Mouse (Mus musculus) liver, embryonic 14.5 days (tissue): ENCODE data around the gene Gm45140.

Experiments used
- CTCF ChIP-seq: IDR thresholded peaks from 2 replicates; pipeline ENCODE4 v1.5.1; 2016; ENCODE audit warnings: antibody characterized with exemption, low read depth, control low read depth
- EP300 ChIP-seq: IDR thresholded peaks from 2 replicates; pipeline ENCODE4 v1.6.1; 2016; ENCODE audit warnings: antibody characterized with exemption, low read depth

DNA sequence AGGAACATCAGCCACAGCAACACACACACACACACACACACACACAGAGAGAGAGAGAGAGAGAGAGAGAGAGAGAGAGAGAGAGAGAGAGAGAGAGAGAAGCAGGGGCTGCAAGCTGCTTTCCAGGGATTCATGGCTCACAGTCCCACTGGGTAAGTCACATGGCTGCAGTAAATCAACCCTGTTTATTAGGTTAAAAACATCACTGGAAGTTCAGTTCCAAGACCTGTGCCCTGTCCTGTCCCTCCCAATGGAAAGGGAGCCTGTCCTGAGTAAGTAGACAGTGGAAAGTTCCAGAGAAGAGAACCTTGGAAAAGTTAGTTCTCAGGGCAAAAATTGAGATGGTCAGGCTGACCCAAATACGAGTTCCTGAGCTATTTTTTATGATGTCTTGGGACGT is 38.3 kb downstream of the Gm45140 start:
- no peak for TF ChIP-seq CTCF
- no peak for TF ChIP-seq EP300
